Mouse (Mus musculus) heart, postnatal 0 days (tissue): ENCODE measurements around the gene Rpusd3. TPM values are rescaled to one million over a fixed set of nuclear protein-coding genes. Genes with fewer than 3 reads are reported as not detected.

Experiments used
- ATAC-seq: fragments of 200-750 bp; cut with Nextera tagmentation; 2 replicates; pipeline ENCODE4 v1.8.0; 2017; ENCODE audit warnings: low read depth, moderate number of reproducible peaks, moderate library complexity; ENCODE audit not compliant: insufficient read depth
- DNase-seq: peaks from one replicate; pipeline ENCODE4 v3.0.0-alpha.2; 2016; ENCODE audit warnings: low spot score
- H3K27ac ChIP-seq: fragments of 300-500 bp; sonication (generic); 2 replicates; pipeline ENCODE4 v1.5.1; 2014; ENCODE audit warnings: low read depth, mild to moderate bottlenecking
- H3K27me3 ChIP-seq: fragments of 300-500 bp; sonication (generic); 2 replicates; pipeline ENCODE4 v1.6.1; 2014; ENCODE audit warnings: low read length, mixed read lengths; ENCODE audit not compliant: control insufficient read depth, insufficient read depth
- H3K36me3 ChIP-seq: fragments of 300-500 bp; sonication (generic); replicated peaks from 2 replicates; pipeline ENCODE4 v1.6.1; 2014; ENCODE audit warnings: low read length, mixed read lengths; ENCODE audit not compliant: control insufficient read depth, insufficient read depth
- H3K4me1 ChIP-seq: fragments of 300-500 bp; sonication (generic); 2 replicates; pipeline ENCODE4 v1.6.1; 2014; ENCODE audit warnings: antibody characterized with exemption; ENCODE audit not compliant: control insufficient read depth, insufficient read depth
- H3K4me2 ChIP-seq: fragments of 300-500 bp; sonication (generic); 2 replicates; pipeline ENCODE4 v1.6.1; 2014; ENCODE audit warnings: low read depth, mild to moderate bottlenecking, low read length, moderate library complexity
- H3K4me3 ChIP-seq: fragments of 300-500 bp; sonication (generic); 2 replicates; pipeline ENCODE4 v1.5.1; 2014; ENCODE audit warnings: low read depth, low read length
- H3K9ac ChIP-seq: fragments of 300-500 bp; sonication (generic); replicated peaks from 2 replicates; pipeline ENCODE4 v1.6.1; 2014; ENCODE audit warnings: low read depth, low read length, mixed read lengths
- H3K9me3 ChIP-seq: fragments of 300-500 bp; sonication (generic); replicated peaks from 2 replicates; pipeline ENCODE4 v1.6.1; 2016; ENCODE audit warnings: low read length; ENCODE audit not compliant: control insufficient read depth
- CTCF ChIP-seq: IDR thresholded peaks from 2 replicates; pipeline ENCODE4 v1.5.1; 2016; ENCODE audit warnings: antibody characterized with exemption, control low read depth, low read depth
- EP300 ChIP-seq: IDR thresholded peaks from 2 replicates; pipeline ENCODE4 v1.6.1; 2016; ENCODE audit warnings: antibody characterized with exemption, low read depth
- WGBS: fragments of 180-500 bp; shearing (Covaris S2); extraction: QIAGEN DNeasy Blood & Tissue Kit; methylation state at CpG from one replicate; pipeline ENCODE4 v1.1.7; 2014; 5-methylcytosine and 5-hydroxymethylcytosine counted together
- polyA plus RNA-seq: library from polyadenylated mRNA; unstranded; fragments of >200 nt; fragmentation: Nextera tagmentation; extraction: Ambion mirVana; gene quantifications from 2 replicates; pipeline ENCODE4 v1.2.1, GENCODE M21; 2015
- total RNA-seq: library from RNA; depleted of rRNA; stranded (reverse); fragments of >200 nt; gene quantifications from 2 replicates; pipeline ENCODE4 v1.2.3, GENCODE M21; 2014; ENCODE audit warnings: low replicate concordance

Rpusd3 gene
- total and polyA plus RNA-seq, 2 experiments from 2014 or later = 15.0 to 15.5 TPM

DNA sequence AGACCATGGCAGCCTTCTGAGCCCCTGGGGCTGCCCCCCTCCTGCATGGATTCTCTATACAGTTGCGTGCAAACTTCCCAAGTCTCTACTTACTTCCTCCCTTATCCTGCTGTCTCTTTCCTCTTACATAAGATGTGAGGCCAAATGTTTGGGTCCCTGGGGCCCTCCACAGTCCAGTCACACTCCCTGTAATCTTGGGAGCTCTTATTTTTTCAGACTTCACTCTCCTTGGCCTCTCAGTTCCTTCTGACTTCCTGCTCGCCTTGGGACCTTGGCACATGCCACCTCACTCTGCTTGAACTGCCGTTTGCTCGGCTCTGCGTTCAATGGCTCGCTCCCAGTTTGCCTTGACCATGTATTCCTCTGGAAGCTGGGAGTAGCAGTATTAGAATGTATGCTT is 25.2 kb downstream of the Rpusd3 start:
- Histone ChIP-seq H3K9ac (no peak overlapping the region), H3K36me3 (peaks cover 17% of the 10 kb centered on the region), H3K4me2 (no peak overlapping the region), H3K4me3 (no peak overlapping the region), H3K4me1 (no peaks in the 10 kb centered on the region), H3K27ac (no peak overlapping the region), H3K9me3 (no peaks in the 10 kb centered on the region), H3K27me3 (no peaks in the 10 kb centered on the region)
- no peak for ATAC-seq
- DNase-seq = no peak
- WGBS = 66% methylated on average over 6 of the region's 6 CpGs
- TF ChIP-seq EP300 = no peak
- no peak for TF ChIP-seq CTCF

GRCm38 (mm10) chr6:113392387-113393071 is 26.6 kb downstream of the Rpusd3 start:
- DNase-seq (peak; percentile 38), ATAC-seq (peak; percentile 81)
- peaks cover 31% of the 10 kb centered on the region for H3K36me3 ChIP-seq
- H3K27ac ChIP-seq = no peak overlapping the region
- WGBS = 2% methylated on average over 50 of the region's 51 CpGs
- H3K9me3 ChIP-seq = no peaks in the 10 kb centered on the region
- H3K4me1 ChIP-seq = no peaks in the 10 kb centered on the region
- no peaks in the 10 kb centered on the region for H3K27me3 ChIP-seq
- H3K9ac ChIP-seq = peak overlapping the region; percentile 31; the same call in 1 of the 2 replicates
- peak overlapping the region; percentile 73 for H3K4me2 ChIP-seq
- H3K4me3 ChIP-seq = peak overlapping the region; percentile 41
- TF ChIP-seq CTCF (no peak), EP300 (no peak)

DNA sequence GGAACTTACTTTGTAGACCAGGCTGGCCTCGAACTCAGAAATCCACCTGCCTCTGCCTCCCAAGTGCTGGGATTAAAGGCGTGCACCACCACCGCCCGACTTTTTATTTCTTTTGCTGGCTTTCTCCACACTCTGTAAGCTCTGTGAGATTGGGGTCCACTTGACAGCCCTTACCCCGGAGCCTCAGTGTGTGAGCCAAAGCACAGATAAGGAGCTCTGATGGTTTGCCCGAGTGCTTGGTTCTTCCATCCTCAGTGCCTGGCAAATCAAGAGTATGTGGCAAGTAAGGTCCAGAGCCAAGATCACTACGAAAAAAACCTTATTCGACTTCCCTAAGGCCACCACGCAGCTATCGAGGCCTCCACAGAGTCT is 27.1 kb downstream of the Rpusd3 start:
- WGBS = 21% methylated on average over 10 of the region's 10 CpGs
- no peak for DNase-seq
- Histone ChIP-seq H3K36me3 (peaks cover 37% of the 10 kb centered on the region), H3K4me1 (no peaks in the 10 kb centered on the region), H3K9me3 (no peaks in the 10 kb centered on the region), H3K27me3 (no peaks in the 10 kb centered on the region), H3K27ac (no peak overlapping the region), H3K4me2 (peak overlapping the region; percentile 73), H3K4me3 (peak overlapping the region; percentile 41), H3K9ac (peak overlapping the region; percentile 31; the same call in 1 of the 2 replicates)
- ATAC-seq = no peak; the same call in 1 of the 2 replicates
- TF ChIP-seq CTCF (no peak), EP300 (no peak)

GRCm38 (mm10) chr6:113390715-113391114 is 28.4 kb downstream of the Rpusd3 start:
- no peak overlapping the region for H3K4me2 ChIP-seq
- H3K4me3 ChIP-seq = no peak overlapping the region
- WGBS = 92% methylated on average over 3 of the region's 3 CpGs
- no peaks in the 10 kb centered on the region for H3K9me3 ChIP-seq
- H3K27me3 ChIP-seq = no peaks in the 10 kb centered on the region
- H3K36me3 ChIP-seq = peaks cover 47% of the 10 kb centered on the region
- ATAC-seq (no peak), DNase-seq (no peak)
- no peak for TF ChIP-seq CTCF
- TF ChIP-seq EP300 = no peak
- H3K4me1 ChIP-seq = no peaks in the 10 kb centered on the region
- H3K27ac ChIP-seq = no peak overlapping the region
- no peak overlapping the region for H3K9ac ChIP-seq

GRCm38 (mm10) chr6:113388960-113389359 is 30.2 kb downstream of the Rpusd3 start, which contains the start of gene Ttll3:
Ttll3 (plus strand) TSS chr6:113389260.
- no peak for DNase-seq
- Histone ChIP-seq H3K9me3 (no peaks in the 10 kb centered on the region), H3K27ac (no peak within 1 kb of the TSS), H3K27me3 (no peaks in the 10 kb centered on the region), H3K9ac (no peak within 1 kb of the TSS), H3K4me3 (no peak within 1 kb of the TSS), H3K4me1 (no peaks in the 10 kb centered on the region), H3K36me3 (peaks cover 64% of the 10 kb centered on the region), H3K4me2 (no peak within 1 kb of the TSS)
- TF ChIP-seq EP300 (no peak), CTCF (no peak)
- ATAC-seq = no peak
- 69% methylated on average over 8 of the region's 8 CpGs for WGBS

- no peak overlapping the region for H3K4me3 ChIP-seq
- WGBS = 86% methylated on average over 3 of the region's 3 CpGs
- peaks cover 91% of the 10 kb centered on the region for H3K36me3 ChIP-seq
- no peak for TF ChIP-seq EP300
- no peak overlapping the region for H3K27ac ChIP-seq
- no peaks in the 10 kb centered on the region for H3K4me1 ChIP-seq
- no peaks in the 10 kb centered on the region for H3K27me3 ChIP-seq
- ATAC-seq = no peak
- no peak overlapping the region for H3K4me2 ChIP-seq
- no peak overlapping the region for H3K9ac ChIP-seq
- DNase-seq = no peak
- no peaks in the 10 kb centered on the region for H3K9me3 ChIP-seq
Measured at GRCm38 (mm10) chr6:113386025-113386424, 33.1 kb downstream of the Rpusd3 start.
